Mouse (Mus musculus) E14TG2a.4 (cell line): ENCODE results near the gene Sh2d6.

ENCODE experiments used
- CTCF ChIP-seq: conservative IDR thresholded peaks from 2 replicates; pipeline ENCODE4 v1.5.1; 2014; ENCODE audit warnings: low read length
- NANOG ChIP-seq: IDR thresholded peaks from 2 replicates; pipeline ENCODE4 v1.6.1; 2014; ENCODE audit warnings: borderline replicate concordance, low read length, mixed read lengths
- POU5F1 ChIP-seq: IDR thresholded peaks from 2 replicates; pipeline ENCODE4 v1.6.1; 2014; ENCODE audit warnings: low read length, borderline replicate concordance

DNA sequence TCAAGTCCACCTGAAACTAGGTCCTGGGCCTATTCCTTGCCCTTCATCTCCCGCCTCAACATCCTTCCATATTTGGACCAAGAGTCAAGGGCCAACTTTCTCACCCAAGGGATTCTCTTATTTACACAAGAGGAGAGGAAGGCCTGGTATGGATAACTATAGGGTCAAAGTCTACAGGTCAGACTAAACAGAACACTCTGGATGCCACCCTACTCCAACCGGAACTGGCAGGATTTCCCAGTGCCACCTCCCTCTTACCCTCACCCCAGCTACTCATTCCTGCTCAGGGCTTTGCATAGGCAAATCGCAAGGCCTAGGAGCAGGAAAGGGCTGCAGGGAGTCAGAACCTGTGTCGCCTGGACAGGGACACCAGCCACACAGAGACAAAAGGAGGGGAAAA lies 1.7 kb upstream of the Sh2d6 start:
- TF ChIP-seq CTCF (no peak), NANOG (no peak), POU5F1 (no peak)
